Mouse (Mus musculus) frontal cortex, postnatal 36 days (tissue): Measurements from ENCODE around the gene Olfr1315-ps1.

Experiments used
- DNase-seq, 2 experiments: peaks; one replicate each; pipeline ENCODE4 v3.0.0; 2022; ENCODE audit warnings: low spot score in 2 of 2

Olfr1315-ps1 gene

DNA sequence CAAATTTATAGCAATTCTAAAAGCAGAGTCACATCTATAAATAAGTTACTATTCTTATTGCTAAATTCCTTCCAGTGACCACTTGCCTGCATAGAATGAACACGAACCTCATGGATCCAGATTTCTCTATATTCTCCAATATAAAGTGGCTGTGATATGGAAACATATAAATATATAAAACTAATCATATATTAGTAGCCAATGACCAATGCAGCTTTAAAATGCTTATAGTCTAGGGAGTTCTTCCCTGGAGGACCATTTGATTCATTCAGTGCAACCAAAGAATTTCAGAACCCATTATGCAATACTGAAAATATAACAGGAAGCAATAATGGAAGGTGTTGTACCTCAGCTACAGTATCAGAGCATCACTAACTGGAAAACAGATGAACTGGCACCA is at the start of gene Olfr1315-ps1:
Gene Olfr1315-ps1 (minus strand): TSS at position 101 of the 400 bp plus-strand sequence.
- no peak for DNase-seq

DNA sequence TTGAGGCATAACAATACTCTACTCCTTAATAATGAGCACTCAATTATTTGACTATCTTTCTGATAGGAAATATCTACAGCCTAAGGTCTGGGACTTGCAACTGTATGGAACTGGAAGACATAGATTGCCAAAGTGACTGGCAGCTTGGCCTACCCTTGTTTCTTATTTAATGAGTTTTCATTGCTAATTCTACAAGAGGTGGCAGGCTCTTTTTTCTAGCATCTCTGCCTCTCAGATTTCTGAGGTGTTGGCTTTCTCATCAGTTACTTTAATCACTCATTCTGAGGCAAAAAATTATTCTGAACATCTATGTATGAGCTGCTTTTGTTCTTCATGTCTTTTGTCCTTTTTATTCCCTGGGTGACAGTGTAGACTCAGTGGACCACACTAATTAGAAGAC is 38.7 kb upstream of the Olfr1315-ps1 start, which contains the start of gene Olfr1318:
Gene Olfr1318 (plus strand): TSS at position 301 of the 400 bp plus-strand sequence.
- no peak for DNase-seq

- DNase-seq, result no peak
Measured at GRCm38 (mm10) chr2:112140029-112140428, 24.8 kb upstream of the Olfr1315-ps1 start, which contains the start of gene Olfr1317. Gene Olfr1317 (plus strand): TSS chr2:112140329.

DNA sequence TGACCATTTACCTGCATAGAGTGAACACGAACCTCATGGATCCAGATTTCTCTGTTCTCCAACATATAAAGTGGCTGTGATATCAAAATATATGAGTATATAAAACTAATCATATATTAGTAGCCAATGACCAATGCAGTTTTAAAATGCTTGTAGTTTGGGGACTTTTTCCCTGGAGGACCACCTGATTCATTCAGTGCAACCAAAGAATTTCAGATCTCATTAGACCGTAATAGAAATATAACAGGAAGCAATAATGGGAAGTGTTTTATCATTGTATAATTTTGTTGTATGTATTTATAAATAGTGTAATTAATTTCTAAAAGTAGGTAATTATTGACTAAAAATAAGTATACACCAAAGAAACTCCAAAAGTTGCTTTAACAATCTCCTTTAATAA is 19.6 kb upstream of the Olfr1315-ps1 start, which contains the start of gene Olfr1316:
Gene Olfr1316 (minus strand): TSS at position 101 of the 400 bp plus-strand sequence.
- DNase-seq, result no peak

GRCm38 (mm10) chr2:112096681-112097080 is 18.6 kb downstream of the Olfr1315-ps1 start, which contains the start of gene Olfr1314:
Gene Olfr1314 (minus strand): TSS chr2:112096781.
- no peak for DNase-seq

GRCm38 (mm10) chr2:112077743-112078142 is 37.5 kb downstream of the Olfr1315-ps1 start, which contains the start of gene Olfr1313:
Gene Olfr1313 (minus strand): TSS chr2:112077843.
- no peak for DNase-seq
